Mouse (Mus musculus) layer of hippocampus, adult 9-10 months (tissue): ENCODE results near the gene Rexo4.

ENCODE experiments used
- DNase-seq: peaks from one replicate; pipeline ENCODE4 v3.0.0; 2022; ENCODE audit warnings: low spot score

Gene Rexo4

GRCm38 (mm10) chr2:26943253-26943652, 20.9 kb downstream of the Rexo4 start:
- no peak for DNase-seq

GRCm38 (mm10) chr2:26941539-26941938, 22.6 kb downstream of the Rexo4 start:
- DNase-seq, result no peak

GRCm38 (mm10) chr2:26936425-26936824, 27.8 kb downstream of the Rexo4 start:
- no peak for DNase-seq

GRCm38 (mm10) chr2:26935286-26935685, 28.9 kb downstream of the Rexo4 start:
- DNase-seq, result no peak

GRCm38 (mm10) chr2:26933304-26934055, 30.7 kb downstream of the Rexo4 start, which contains the start of the genes Surf4 and Stkld1:
Surf4 (minus strand) TSS chr2:26933928.
Stkld1 (plus strand) TSS chr2:26934047.
- peak; percentile 58 for DNase-seq

- no peak for DNase-seq
These were observed 31.5 kb downstream of the Rexo4 start for GRCm38 (mm10) chr2:26932473-26933303.

- DNase-seq, result peak; percentile 64
These were observed 33.8 kb downstream of the Rexo4 start for GRCm38 (mm10) chr2:26930390-26930789.

- no peak for DNase-seq
These were observed 36.3 kb downstream of the Rexo4 start for GRCm38 (mm10) chr2:26927745-26928476.

GRCm38 (mm10) chr2:26921784-26922183, 42.4 kb downstream of the Rexo4 start:
- no peak for DNase-seq

- no peak for DNase-seq
These were observed 43.9 kb downstream of the Rexo4 start for GRCm38 (mm10) chr2:26920190-26920855.

- DNase-seq, result no peak
These were observed 44.5 kb downstream of the Rexo4 start for GRCm38 (mm10) chr2:26919684-26920083.

- no peak for DNase-seq
These were observed 47.4 kb downstream of the Rexo4 start for GRCm38 (mm10) chr2:26916738-26917137.

GRCm38 (mm10) chr2:26915927-26916728, 48.1 kb downstream of the Rexo4 start, which contains the start of the genes Surf2 and Surf1:
Surf2 (plus strand) TSS chr2:26916367.
Surf1 (minus strand) TSS chr2:26916530.
- DNase-seq, result peak; percentile 64

GRCm38 (mm10) chr2:26914148-26914941, 49.8 kb downstream of the Rexo4 start:
- DNase-seq, result no peak

- no peak for DNase-seq
These were observed 50.6 kb downstream of the Rexo4 start for GRCm38 (mm10) chr2:26913416-26914147.

GRCm38 (mm10) chr2:26912253-26912770, 51.9 kb downstream of the Rexo4 start:
- DNase-seq, result no peak

GRCm38 (mm10) chr2:26910994-26911765, 53.0 kb downstream of the Rexo4 start:
- no peak for DNase-seq
